In genomic region chr15:99817343-99818235, GRCm38 (mm10) we compare ENCODE assay signal across 9 mouse cellular contexts. TPM values are rescaled to one million over a fixed set of nuclear protein-coding genes. Genes with fewer than 3 reads are reported as not detected.
DNase-seq lines count a peak whose midpoint lies in the region; ATAC-seq and TF ChIP-seq lines count a peak whose summit lies in the region.
"Had no signal": no experiment of that assay in that cellular context is flagged by ENCODE, and none has a peak within 500 bp of the region (broad histone marks: within the 10 kb centered on the region; RNA-seq: fewer than 3 reads in every experiment).

No protein-coding gene starts in this region.

- H3K9ac ChIP-seq in limb, embryonic 14.5 days (ENCODE audit: low read depth, low read length, severe bottlenecking): peak overlapping the region; percentile 80
- peak overlapping the region; percentile 77 for H3K9ac ChIP-seq in stomach, embryonic 16.5 days (ENCODE audit: low read length)
- H3K9ac ChIP-seq: liver, embryonic 14.5 days had no signal

- no peaks in the 10 kb centered on the region for H3K4me1 ChIP-seq in thymus, adult 2 months (replicated peaks; ENCODE audit: control insufficient read depth, insufficient read depth, low read length)
- H3K4me1 ChIP-seq in limb, embryonic 14.5 days (ENCODE audit: control insufficient read depth, insufficient read depth, low read length): peaks cover 10% of the 10 kb centered on the region
- peaks cover 8% of the 10 kb centered on the region for H3K4me1 ChIP-seq in stomach, embryonic 16.5 days (ENCODE audit: control insufficient read depth, insufficient read depth, low read length)

- TF ChIP-seq CTCF in gastrocnemius, adult 2 months (IDR thresholded peaks at IDR 0.05): no peak
- TF ChIP-seq CTCF in thymus, adult 2 months (IDR thresholded peaks at IDR 0.05; ENCODE audit: borderline replicate concordance, control insufficient read depth, extremely low read depth, insufficient read depth, low read length, poor library complexity): no peak

- H3K4me3 ChIP-seq in gastrocnemius, adult 2 months: peak overlapping the region; percentile 70
- no peak overlapping the region; the same call in 1 of the 2 replicates for H3K4me3 ChIP-seq in thymus, adult 2 months (ENCODE audit: control insufficient read depth, insufficient read depth, low read length)
- H3K4me3 ChIP-seq in limb, embryonic 14.5 days (replicated peaks; ENCODE audit: low read length): peak overlapping the region; percentile 64
- H3K4me3 ChIP-seq in stomach, embryonic 16.5 days (replicated peaks; ENCODE audit: low read length): peak overlapping the region; percentile 54

- H3K4me2 ChIP-seq in limb, embryonic 14.5 days (replicated peaks; ENCODE audit: low read depth, low read length, severe bottlenecking): peak overlapping the region; percentile 70
- H3K4me2 ChIP-seq in stomach, embryonic 16.5 days (ENCODE audit: low read depth, low read length): peak overlapping the region; percentile 58

- H3K36me3 ChIP-seq in thymus, adult 2 months (ENCODE audit: control insufficient read depth, insufficient read depth, low read length): no peaks in the 10 kb centered on the region
- peaks cover 18% of the 10 kb centered on the region for H3K36me3 ChIP-seq in limb, embryonic 14.5 days (ENCODE audit: control insufficient read depth, insufficient read depth, low read length)
- peaks cover 20% of the 10 kb centered on the region; the same call in 1 of the 2 replicates for H3K36me3 ChIP-seq in stomach, embryonic 16.5 days (ENCODE audit: control insufficient read depth, insufficient read depth, low read length)

- intact Hi-C loops in gastrocnemius, adult 2 months (cut with DNase I): loop anchor here (2.0 kb wide), 1 partner anchor 15 kb away; no protein-coding TSS in a partner anchor
- intact Hi-C loops in gastrocnemius, postnatal 14 days (cut with DNase I; ENCODE audit: low total_unique reads): no loop called here
- intact Hi-C loops in left cerebral cortex, postnatal 4 days (cut with DNase I): no loop called here

- no peaks in the 10 kb centered on the region for H3K27me3 ChIP-seq in thymus, adult 2 months (ENCODE audit: control insufficient read depth, insufficient read depth, low read length)
- H3K27me3 ChIP-seq in limb, embryonic 14.5 days (ENCODE audit: control insufficient read depth, insufficient read depth, low read length): no peaks in the 10 kb centered on the region
- no peaks in the 10 kb centered on the region for H3K27me3 ChIP-seq in stomach, embryonic 16.5 days (ENCODE audit: control insufficient read depth, insufficient read depth, low read length)

- H3K27ac ChIP-seq in gastrocnemius, adult 2 months: peak overlapping the region; percentile 92
- peak overlapping the region; percentile 40; the same call in 1 of the 2 replicates for H3K27ac ChIP-seq in thymus, adult 2 months (ENCODE audit: control insufficient read depth, insufficient read depth, low read length)
- peak overlapping the region; percentile 98 for H3K27ac ChIP-seq in limb, embryonic 14.5 days (replicated peaks; ENCODE audit: low read depth, low read length)
- H3K27ac ChIP-seq in stomach, embryonic 16.5 days (ENCODE audit: low read length): peak overlapping the region; percentile 96
- H3K27ac ChIP-seq: liver, embryonic 14.5 days had no signal

- WGBS in thymus, adult 2 months: 76% methylated on average over 8 of the region's 8 CpGs
- 12% methylated on average over 8 of the region's 8 CpGs for WGBS in limb, embryonic 14.5 days
- 27% methylated on average over 8 of the region's 8 CpGs for WGBS in stomach, embryonic 16.5 days

- peak; percentile 27; the same call in 1 of the 2 replicates for ATAC-seq in limb, embryonic 14.5 days (ENCODE audit: low FRiP score, low read depth)
- no peak for ATAC-seq in stomach, embryonic 16.5 days (ENCODE audit: insufficient read depth, low FRiP score)

- no peak for TF ChIP-seq POLR2A in thymus, adult 2 months (IDR thresholded peaks at IDR 0.05; ENCODE audit: control insufficient read depth, extremely low read depth, insufficient read depth, low read length, poor library complexity)
- peak; percentile 22; the same call in 1 of the 2 replicates for TF ChIP-seq POLR2A in limb, embryonic 14.5 days (IDR thresholded peaks at IDR 0.05; ENCODE audit: borderline replicate concordance, extremely low read depth, insufficient read depth, insufficient read length)

- no peak for DNase-seq in gastrocnemius, adult 2 months
- no peak for DNase-seq in gastrocnemius, postnatal 14 days
- DNase-seq in thymus, adult 2 months: no peak
- DNase-seq in thymus, postnatal 25 days: no peak
- no peak for DNase-seq in limb, embryonic 14.5 days (ENCODE audit: low spot score)
- no peak for DNase-seq in cerebellum, adult 18-20 months
- DNase-seq in left cerebral cortex, postnatal 4 days: no peak

- H3K9me3 ChIP-seq in limb, embryonic 14.5 days (ENCODE audit: control insufficient read depth, low read length): no peaks in the 10 kb centered on the region
- no peaks in the 10 kb centered on the region for H3K9me3 ChIP-seq in stomach, embryonic 16.5 days (replicated peaks; ENCODE audit: control insufficient read depth, low read length)

RNA-seq across cellular contexts. Expression of gene Cers5, which starts 44.9 kb away (rescaled TPM):
- total RNA-seq in gastrocnemius, adult 2 months (2021): 1 to 10 TPM; 4.6 to 5.4 TPM
- 10 to 100 TPM; 10.4 to 10.6 TPM for total RNA-seq in gastrocnemius, postnatal 14 days (2021)
- polyA plus RNA-seq in thymus, adult 2 months (2012; rRNA removed): 48.1 and 59.8 TPM in 2 replicates
- 75.1 and 89.2 TPM in 2 replicates for polyA plus RNA-seq in limb, embryonic 14.5 days (2012; rRNA removed)
- polyA plus RNA-seq in limb, embryonic 14.5 days (2014; fragmentation: Nextera tagmentation; extraction: Ambion mirVana): 84.9 and 85.8 TPM in 2 replicates
- polyA plus RNA-seq in stomach, embryonic 16.5 days (2015; fragmentation: Nextera tagmentation; extraction: Ambion mirVana): 58.7 and 62.1 TPM in 2 replicates
- total RNA-seq in left cerebral cortex, postnatal 4 days (2021): 10 to 100 TPM; 58.0 to 62.3 TPM

RNA-seq across cellular contexts. Expression of gene Lima1, which starts 57.7 kb away (rescaled TPM):
- total RNA-seq in gastrocnemius, adult 2 months (2021): 1 to 10 TPM; 7.9 to 9.8 TPM
- 10 to 100 TPM; 16.8 to 23.0 TPM for total RNA-seq in gastrocnemius, postnatal 14 days (2021)
- 11.0 and 12.3 TPM in 2 replicates for polyA plus RNA-seq in thymus, adult 2 months (2012; rRNA removed)
- 65.9 and 81.2 TPM in 2 replicates for polyA plus RNA-seq in limb, embryonic 14.5 days (2012; rRNA removed)
- polyA plus RNA-seq in limb, embryonic 14.5 days (2014; fragmentation: Nextera tagmentation; extraction: Ambion mirVana): 76.0 and 87.3 TPM in 2 replicates
- 89.4 and 95.8 TPM in 2 replicates for polyA plus RNA-seq in stomach, embryonic 16.5 days (2015; fragmentation: Nextera tagmentation; extraction: Ambion mirVana)
- total RNA-seq in left cerebral cortex, postnatal 4 days (2021): 10 to 100 TPM; 13.6 to 15.6 TPM

Comparison
In these comparisons a context has a peak if more than half of its experiments do, and no peak if none do; other contexts are left out.
1. H3K27ac ChIP-seq: peak in every context shown above with its lines; median percentile 98 in limb, embryonic 14.5 days; 96 in stomach, embryonic 16.5 days; 92 in gastrocnemius, adult 2 months; 40 in thymus, adult 2 months.
2. RNA of gene Cers5, which starts 44.9 kb away (total RNA-seq): 58.0 to 62.3 TPM in left cerebral cortex, postnatal 4 days; 10.4 to 10.6 TPM in gastrocnemius, postnatal 14 days and 4.6 to 5.4 TPM in gastrocnemius, adult 2 months; every median in the first group is over 4 times any median in the second.